25 mouse cellular contexts compared by ENCODE assay signal in genomic region chr2:51948105-51948830, GRCm38 (mm10). TPM values are rescaled to one million over a fixed set of nuclear protein-coding genes. Genes with fewer than 3 reads are reported as not detected.
DNase-seq lines count a peak whose midpoint lies in the region; ATAC-seq and TF ChIP-seq lines count a peak whose summit lies in the region.
"Had no signal": no experiment of that assay in that cellular context is flagged by ENCODE, and none has a peak within 500 bp of the region (broad histone marks: within the 10 kb centered on the region; RNA-seq: fewer than 3 reads in every experiment).

No protein-coding gene starts in this region.

- H3K27ac ChIP-seq in forebrain, embryonic 14.5 days (ENCODE audit: low read depth, low read length) = no peak overlapping the region
- no peak overlapping the region for H3K27ac ChIP-seq in forebrain, embryonic 13.5 days
- peak overlapping the region; percentile 33; the same call in 1 of the 2 replicates for H3K27ac ChIP-seq in lung, embryonic 14.5 days (ENCODE audit: low read depth)
- no peak overlapping the region for H3K27ac ChIP-seq in MEL (ENCODE audit: control insufficient read depth, low read depth, low read length)
- H3K27ac ChIP-seq: embryonic facial prominence, embryonic 12.5 days; heart, adult 2 months; left cerebral cortex, adult 2 months; limb, embryonic 10.5 days; midbrain, embryonic 10.5 days; neural tube, embryonic 12.5 days had no signal

- TF ChIP-seq POLR2A in MEL (IDR thresholded peaks at IDR 0.05; ENCODE audit: control insufficient read depth in 1 of 2, insufficient read depth in 1 of 2, low read depth in 1 of 2, low read length in 2 of 2, poor library complexity in 1 of 2) = no peak

- TF ChIP-seq EP300 in MEL (IDR thresholded peaks at IDR 0.05; ENCODE audit: low read depth in 1 of 2, low read length in 2 of 2) = peak; percentile 54

- no peaks in the 10 kb centered on the region for H3K36me3 ChIP-seq in forebrain, embryonic 14.5 days (ENCODE audit: control insufficient read depth, insufficient read depth, low read length)
- H3K36me3 ChIP-seq in forebrain, embryonic 13.5 days (ENCODE audit: poor library complexity, severe bottlenecking) = no peaks in the 10 kb centered on the region
- H3K36me3 ChIP-seq in lung, embryonic 14.5 days (ENCODE audit: insufficient read depth) = no peaks in the 10 kb centered on the region
- H3K36me3 ChIP-seq in MEL (ENCODE audit: control insufficient read depth in 1 of 2, insufficient read depth in 2 of 2, low read length in 2 of 2) = no peaks in the 10 kb centered on the region; a peak in 1 of 4 replicates
- H3K36me3 ChIP-seq: embryonic facial prominence, embryonic 12.5 days; G1E; limb, embryonic 10.5 days; midbrain, embryonic 10.5 days; neural tube, embryonic 12.5 days had no signal

- H3K27me3 ChIP-seq in forebrain, embryonic 14.5 days (replicated peaks; ENCODE audit: control insufficient read depth, insufficient read depth, low read length) = no peaks in the 10 kb centered on the region
- no peaks in the 10 kb centered on the region for H3K27me3 ChIP-seq in forebrain, embryonic 13.5 days
- H3K27me3 ChIP-seq in lung, embryonic 14.5 days (ENCODE audit: insufficient read depth, low read length) = no peaks in the 10 kb centered on the region
- H3K27me3 ChIP-seq in MEL (ENCODE audit: control insufficient read depth in 1 of 2, insufficient read depth in 2 of 2, low read length in 2 of 2) = no peaks in the 10 kb centered on the region
- H3K27me3 ChIP-seq: embryonic facial prominence, embryonic 12.5 days; neural tube, embryonic 12.5 days had no signal

- TF ChIP-seq CTCF in lung, embryonic 14.5 days (IDR thresholded peaks at IDR 0.05; ENCODE audit: low read depth) = no peak
- no peak for TF ChIP-seq CTCF in MEL (IDR thresholded peaks at IDR 0.05 in 2 of 3, conservative IDR thresholded peaks at IDR 0.05 in 1 of 3; ENCODE audit: control insufficient read depth in 1 of 3, insufficient read depth in 1 of 3, low read depth in 2 of 3, low read length in 3 of 3, poor library complexity in 1 of 3, severe bottlenecking in 1 of 3)

- no peak overlapping the region for H3K4me2 ChIP-seq in forebrain, embryonic 14.5 days (ENCODE audit: low read length)
- H3K4me2 ChIP-seq in forebrain, embryonic 13.5 days = no peak overlapping the region
- H3K4me2 ChIP-seq in lung, embryonic 14.5 days = no peak overlapping the region
- H3K4me2 ChIP-seq: embryonic facial prominence, embryonic 12.5 days; liver, embryonic 11.5 days; neural tube, embryonic 12.5 days had no signal

- no peaks in the 10 kb centered on the region for H3K79me2 ChIP-seq in MEL (ENCODE audit: control insufficient read depth, insufficient read depth, low read length, poor library complexity)

- 85% methylated on average over 6 of the region's 6 CpGs for WGBS in forebrain, embryonic 14.5 days
- WGBS in forebrain, embryonic 13.5 days = 84% methylated on average over 6 of the region's 6 CpGs
- 33% methylated on average over 6 of the region's 6 CpGs for WGBS in lung, embryonic 14.5 days

- no peak overlapping the region for H3K4me3 ChIP-seq in forebrain, embryonic 14.5 days (ENCODE audit: low read depth, low read length)
- H3K4me3 ChIP-seq in forebrain, embryonic 13.5 days = no peak overlapping the region
- H3K4me3 ChIP-seq in lung, embryonic 14.5 days (ENCODE audit: low read depth, low read length) = no peak overlapping the region
- H3K4me3 ChIP-seq in MEL (ENCODE audit: control insufficient read depth in 1 of 2, insufficient read depth in 1 of 2, low read depth in 2 of 2, low read length in 2 of 2) = no peak overlapping the region
- H3K4me3 ChIP-seq: embryonic facial prominence, embryonic 12.5 days; heart, adult 2 months; left cerebral cortex, adult 2 months; limb, embryonic 10.5 days; midbrain, embryonic 10.5 days; neural tube, embryonic 12.5 days had no signal

- no peaks in the 10 kb centered on the region for H3K9me3 ChIP-seq in forebrain, embryonic 14.5 days (replicated peaks; ENCODE audit: control insufficient read depth, low read length)
- H3K9me3 ChIP-seq in forebrain, embryonic 13.5 days (replicated peaks) = no peaks in the 10 kb centered on the region; the same call in 1 of the 2 replicates
- H3K9me3 ChIP-seq in lung, embryonic 14.5 days (ENCODE audit: low read depth, low read length) = no peaks in the 10 kb centered on the region
- no peaks in the 10 kb centered on the region for H3K9me3 ChIP-seq in MEL (replicated peaks; ENCODE audit: insufficient read depth, low read length)
- H3K9me3 ChIP-seq: embryonic facial prominence, embryonic 12.5 days; G1E; limb, embryonic 10.5 days; midbrain, embryonic 10.5 days; neural tube, embryonic 12.5 days had no signal

- peak; percentile 69 for DNase-seq in forebrain, embryonic 14.5 days (ENCODE audit: low spot score)
- DNase-seq in lung, embryonic 14.5 days = peak; percentile 94
- DNase-seq in lung, postnatal 36 days = no peak
- DNase-seq in MEL (ENCODE audit: low read depth, low spot score) = peak; percentile 54
- DNase-seq in naive thymus-derived CD4-positive, alpha-beta T cell, adult 2 months (ENCODE audit: low read depth) = peak; percentile 28
- no peak for DNase-seq in cerebellum, postnatal 36 days
- DNase-seq in T-cell, adult 2 months (ENCODE audit: low spot score) = no peak
- DNase-seq: cerebellum, adult 2 months; gastrocnemius, postnatal 25 days; heart, adult 2 months; heart, postnatal 4 days; kidney, adult 2 months; kidney, postnatal 25 days; layer of hippocampus, adult 9-11 months; lung, adult 2 months; thymus, postnatal 4 days had no signal

- no peak overlapping the region for H3K9ac ChIP-seq in forebrain, embryonic 14.5 days (ENCODE audit: low read length)
- H3K9ac ChIP-seq in forebrain, embryonic 13.5 days = no peak overlapping the region
- no peak overlapping the region for H3K9ac ChIP-seq in lung, embryonic 14.5 days
- H3K9ac ChIP-seq in MEL (ENCODE audit: control insufficient read depth, low read depth, low read length, poor library complexity, severe bottlenecking) = no peak overlapping the region
- H3K9ac ChIP-seq: embryonic facial prominence, embryonic 12.5 days; neural tube, embryonic 12.5 days had no signal

- no peaks in the 10 kb centered on the region for H3K4me1 ChIP-seq in forebrain, embryonic 14.5 days (ENCODE audit: control insufficient read depth, insufficient read depth, low read length)
- H3K4me1 ChIP-seq in forebrain, embryonic 13.5 days = no peaks in the 10 kb centered on the region
- H3K4me1 ChIP-seq in lung, embryonic 14.5 days (ENCODE audit: insufficient read depth) = no peaks in the 10 kb centered on the region
- peaks cover 0 to 3% of the 10 kb centered on the region in 2 experiments; a peak in 3 of 4 replicates for H3K4me1 ChIP-seq in MEL (ENCODE audit: control insufficient read depth in 1 of 2, insufficient read depth in 2 of 2, low read length in 2 of 2)
- H3K4me1 ChIP-seq: embryonic facial prominence, embryonic 12.5 days; midbrain, embryonic 10.5 days; neural tube, embryonic 12.5 days had no signal

- TF ChIP-seq RAD21 in MEL (IDR thresholded peaks at IDR 0.05; ENCODE audit: low read depth, low read length) = no peak

- ATAC-seq in forebrain, embryonic 14.5 days = no peak
- no peak for ATAC-seq in forebrain, embryonic 13.5 days
- ATAC-seq in lung, embryonic 14.5 days (ENCODE audit: insufficient read depth) = peak; percentile 97
- ATAC-seq: hindbrain, embryonic 16.5 days had no signal

TF ChIP-seq in MEL, 35 proteins besides CTCF, POLR2A, EP300 and RAD21 (continues in another document):
- TF ChIP-seq ZNF384 (IDR thresholded peaks at IDR 0.05; ENCODE audit: low read depth, low read length) (no peak), CHD2 (IDR thresholded peaks at IDR 0.05; ENCODE audit: low read length) (no peak), KAT2A (conservative IDR thresholded peaks at IDR 0.05; ENCODE audit: low read depth, low read length) (no peak), MEF2A (IDR thresholded peaks at IDR 0.05; ENCODE audit: extremely low read depth, insufficient replicate concordance, low read depth, low read length, poor library complexity, severe bottlenecking) (no peak), NRF1 (IDR thresholded peaks at IDR 0.05; ENCODE audit: insufficient read depth, low read depth, low read length, poor library complexity, severe bottlenecking) (no peak), ZMIZ1 (IDR thresholded peaks at IDR 0.05; ENCODE audit: low read depth, low read length) (no peak), BHLHE40 (IDR thresholded peaks at IDR 0.05; ENCODE audit: borderline replicate concordance, low read depth, low read length) (no peak), MAFK (IDR thresholded peaks at IDR 0.05; ENCODE audit: borderline replicate concordance, low read depth, low read length) (no peak), USF1 (IDR thresholded peaks at IDR 0.05; ENCODE audit: low read depth, low read length) (no peak), TCF12 (IDR thresholded peaks at IDR 0.05; ENCODE audit: low read depth, low read length) (peak; percentile 35; the same call in 1 of the 2 replicates), ETS1 (IDR thresholded peaks at IDR 0.05; ENCODE audit: low read depth, low read length) (peak; percentile 65), TBP (IDR thresholded peaks at IDR 0.05; ENCODE audit: low read depth, low read length) (no peak), SIN3A (IDR thresholded peaks at IDR 0.05; ENCODE audit: low read length) (peak; percentile 25; the same call in 1 of the 2 replicates), TAL1 (IDR thresholded peaks at IDR 0.05; ENCODE audit: low read length) (no peak), SMC3 (IDR thresholded peaks at IDR 0.05; ENCODE audit: low read depth, low read length) (no peak), RCOR1 (IDR thresholded peaks at IDR 0.05; ENCODE audit: low read depth, low read length) (no peak), POLR2AphosphoS2 (IDR thresholded peaks at IDR 0.05; ENCODE audit: low read length) (no peak), NELFE (IDR thresholded peaks at IDR 0.05; ENCODE audit: low read depth, low read length) (no peak)

RNA-seq across cellular contexts. Expression of gene Rbm43, which starts 13.3 kb away (rescaled TPM):
- polyA plus RNA-seq in forebrain, embryonic 14.5 days (2014; fragmentation: Nextera tagmentation; extraction: Ambion mirVana) = 5.5 and 5.6 TPM in 2 replicates
- 5.0 and 5.9 TPM in 2 replicates for polyA plus RNA-seq in forebrain, embryonic 13.5 days (2015; fragmentation: Nextera tagmentation; extraction: Ambion mirVana)
- polyA plus RNA-seq in lung, embryonic 14.5 days (2014; fragmentation: Nextera tagmentation; extraction: Ambion mirVana) = 18.2 and 19.2 TPM in 2 replicates
- total RNA-seq in MEL (2012; rRNA removed) = 35.4 and 37.9 TPM in 2 replicates
- polyA plus RNA-seq in MEL (2012; ENCODE audit: insufficient read depth in 1 of 2, insufficient read length in 2 of 2, low read depth in 1 of 2, low replicate concordance in 2 of 2, missing spikeins in 1 of 2) = 100 to 1,000 TPM in 1 of 2 experiments, 10 to 100 TPM in 1; 64.3 to 321 TPM

RNA-seq across cellular contexts. Expression of gene Nmi, which starts 25.0 kb away (rescaled TPM):
- polyA plus RNA-seq in forebrain, embryonic 14.5 days (2014; fragmentation: Nextera tagmentation; extraction: Ambion mirVana) = 5.0 TPM in 2 replicates
- polyA plus RNA-seq in forebrain, embryonic 13.5 days (2015; fragmentation: Nextera tagmentation; extraction: Ambion mirVana) = 3.9 and 6.2 TPM in 2 replicates
- 19.4 and 20.3 TPM in 2 replicates for polyA plus RNA-seq in lung, embryonic 14.5 days (2014; fragmentation: Nextera tagmentation; extraction: Ambion mirVana)
- 9.6 and 14.1 TPM in 2 replicates for total RNA-seq in MEL (2012; rRNA removed)
- polyA plus RNA-seq in MEL (2012; ENCODE audit: insufficient read depth in 1 of 2, insufficient read length in 2 of 2, low read depth in 1 of 2, low replicate concordance in 2 of 2, missing spikeins in 1 of 2) = 10 to 100 TPM in 1 of 2 experiments, not detected in 1; 12.1 TPM

Comparison
In these comparisons a context has a peak if more than half of its experiments do, and no peak if none do; other contexts are left out.
1. DNase-seq: peak in forebrain, embryonic 14.5 days (single experiment), lung, embryonic 14.5 days (single experiment), MEL (single experiment) and naive thymus-derived CD4-positive, alpha-beta T cell, adult 2 months (single experiment); none in lung, postnatal 36 days (single experiment), cerebellum, postnatal 36 days (0 of 2) and T-cell, adult 2 months (single experiment).